Mouse (Mus musculus) cortical plate, adult 2 months (tissue): ENCODE measurements around the gene Crocc.

ENCODE experiments used
- CTCF ChIP-seq: fragments of 200-500 bp; IDR thresholded peaks from 2 replicates; pipeline ENCODE4 v1.5.1; 2011; ENCODE audit warnings: mild to moderate bottlenecking, control low read depth, low read length; ENCODE audit not compliant: insufficient read depth; ENCODE audit errors: extremely low read depth
- POLR2A ChIP-seq: fragments of 200-500 bp; IDR thresholded peaks from 2 replicates; pipeline ENCODE4 v1.6.1; 2011; ENCODE audit warnings: mild to moderate bottlenecking, low read length, control low read depth; ENCODE audit not compliant: insufficient read depth; ENCODE audit errors: extremely low read depth

- TF ChIP-seq POLR2A = no peak
- no peak for TF ChIP-seq CTCF
Observed at GRCm38 (mm10) chr4:141052442-141052841, 7.9 kb downstream of the Crocc start.
